Mouse (Mus musculus): Measurements from ENCODE around the gene Sdhaf2.
"Not testable (repeated sequence)": the region's sequence is repeated elsewhere in the genome, so short reads cannot be mapped to it uniquely, and the experiment has no call there.

The Sdhaf2 gene

DNA sequence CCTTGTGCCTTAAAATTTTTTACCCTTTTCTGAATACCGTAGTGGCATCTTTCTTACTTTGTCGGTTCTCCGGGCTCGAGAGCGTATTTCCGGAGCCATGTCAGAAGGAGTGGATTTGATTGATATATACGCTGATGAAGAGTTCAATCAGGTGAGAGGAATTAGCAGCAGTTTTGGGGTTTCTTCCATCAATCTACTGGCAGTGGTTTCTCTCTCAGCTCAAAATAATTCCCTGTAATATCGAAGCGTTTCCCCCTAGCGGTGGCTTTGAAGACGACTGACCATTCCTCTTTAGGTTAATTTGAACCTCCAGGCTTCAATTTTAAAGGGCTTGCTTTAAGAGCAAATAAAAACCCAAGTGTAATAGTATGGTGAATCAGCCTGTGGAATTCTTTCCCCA is at the start of gene Sdhaf2:
Sdhaf2 (minus strand) TSS at position 233 of the 400 bp plus-strand sequence.
- Histone ChIP-seq H3K4me3 (replicated peaks; ENCODE audit: low read length) (peak within 1 kb of the TSS; percentile 95), H3K9me3 (ENCODE audit: low read length) (no peaks in the 10 kb centered on the region), H3K36me3 (ENCODE audit: insufficient read depth, low read length) (peaks cover 47% of the 10 kb centered on the region), H3K27me3 (ENCODE audit: insufficient read depth, low read length) (no peaks in the 10 kb centered on the region), H3K4me1 (replicated peaks; ENCODE audit: low read depth, low read length) (peaks cover 31% of the 10 kb centered on the region)
- TF ChIP-seq CTCF (conservative IDR thresholded peaks at IDR 0.05; ENCODE audit: low read length) = peak; percentile 72
- TF ChIP-seq POU5F1 (IDR thresholded peaks at IDR 0.05; ENCODE audit: borderline replicate concordance, low read length) = no peak

DNA sequence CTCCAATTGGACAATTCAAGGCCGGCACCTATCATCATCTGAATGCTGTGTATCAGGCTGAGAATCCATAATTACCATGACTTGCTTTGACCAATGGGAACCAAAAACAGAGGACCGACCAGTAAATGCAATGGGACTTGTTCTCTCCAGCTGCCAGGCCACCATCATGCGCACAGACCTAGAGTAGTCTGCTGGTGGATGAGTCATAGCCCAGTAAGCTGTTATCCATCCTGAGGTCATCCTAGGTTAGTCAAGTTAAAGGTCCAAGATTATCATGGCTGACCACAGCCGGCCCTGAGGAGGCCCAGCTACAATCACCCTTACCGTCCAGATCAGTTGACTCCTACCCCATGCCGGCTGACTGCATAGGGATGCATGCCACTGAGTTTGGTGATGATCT is 43.7 kb upstream of the Sdhaf2 start:
- Histone ChIP-seq H3K36me3 (ENCODE audit: insufficient read depth, low read length) (peaks cover 75% of the 10 kb centered on the region), H3K27me3 (ENCODE audit: insufficient read depth, low read length) (no peaks in the 10 kb centered on the region), H3K9me3 (ENCODE audit: low read length) (peaks cover 40% of the 10 kb centered on the region), H3K4me3 (replicated peaks; ENCODE audit: low read length) (no peak overlapping the region), H3K4me1 (replicated peaks; ENCODE audit: low read depth, low read length) (no peaks in the 10 kb centered on the region)
- TF ChIP-seq CTCF (conservative IDR thresholded peaks at IDR 0.05; ENCODE audit: low read length) (no peak), POU5F1 (IDR thresholded peaks at IDR 0.05; ENCODE audit: borderline replicate concordance, low read length) (no peak), NANOG (IDR thresholded peaks at IDR 0.05; ENCODE audit: borderline replicate concordance, low read length) (no peak)

GRCm38 (mm10) chr19:10565217-10565616 is 39.3 kb upstream of the Sdhaf2 start:
- H3K9me3 ChIP-seq (ENCODE audit: low read length) = peaks cover 40% of the 10 kb centered on the region
- TF ChIP-seq NANOG (IDR thresholded peaks at IDR 0.05; ENCODE audit: borderline replicate concordance, low read length) (no peak), CTCF (conservative IDR thresholded peaks at IDR 0.05; ENCODE audit: low read length) (no peak), POU5F1 (IDR thresholded peaks at IDR 0.05; ENCODE audit: borderline replicate concordance, low read length) (no peak)
- H3K4me3 ChIP-seq (replicated peaks; ENCODE audit: low read length) = no peak overlapping the region
- H3K36me3 ChIP-seq (ENCODE audit: insufficient read depth, low read length) = peaks cover 31% of the 10 kb centered on the region
- H3K4me1 ChIP-seq (replicated peaks; ENCODE audit: low read depth, low read length) = no peaks in the 10 kb centered on the region
- H3K27me3 ChIP-seq (ENCODE audit: insufficient read depth, low read length) = no peaks in the 10 kb centered on the region

DNA sequence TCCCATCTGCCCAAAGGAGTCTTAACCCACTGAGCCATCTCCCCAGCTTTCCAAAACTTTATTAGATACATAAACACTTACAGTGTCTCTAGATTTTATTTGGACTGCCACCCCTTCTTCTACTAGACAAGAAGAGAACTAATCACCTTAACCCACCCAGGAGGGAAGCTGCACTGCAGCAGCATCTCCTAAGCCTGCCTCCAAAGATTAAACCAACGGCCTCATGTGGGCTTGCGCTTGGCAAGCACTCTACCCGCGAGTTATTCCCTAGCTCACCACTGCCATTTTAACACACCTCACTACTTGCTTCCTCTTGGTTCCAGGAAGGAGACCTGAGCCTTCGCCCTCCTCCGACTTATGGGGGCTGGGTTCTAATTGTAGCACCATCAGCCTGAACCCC is 38.3 kb upstream of the Sdhaf2 start:
- H3K36me3 ChIP-seq (ENCODE audit: insufficient read depth, low read length) = peaks cover 21% of the 10 kb centered on the region
- H3K27me3 ChIP-seq (ENCODE audit: insufficient read depth, low read length) = no peaks in the 10 kb centered on the region
- peaks cover 35% of the 10 kb centered on the region for H3K9me3 ChIP-seq (ENCODE audit: low read length)
- H3K4me3 ChIP-seq (replicated peaks; ENCODE audit: low read length) = no peak overlapping the region
- H3K4me1 ChIP-seq (replicated peaks; ENCODE audit: low read depth, low read length) = no peaks in the 10 kb centered on the region
- no peak for TF ChIP-seq NANOG (IDR thresholded peaks at IDR 0.05; ENCODE audit: borderline replicate concordance, low read length)

DNA sequence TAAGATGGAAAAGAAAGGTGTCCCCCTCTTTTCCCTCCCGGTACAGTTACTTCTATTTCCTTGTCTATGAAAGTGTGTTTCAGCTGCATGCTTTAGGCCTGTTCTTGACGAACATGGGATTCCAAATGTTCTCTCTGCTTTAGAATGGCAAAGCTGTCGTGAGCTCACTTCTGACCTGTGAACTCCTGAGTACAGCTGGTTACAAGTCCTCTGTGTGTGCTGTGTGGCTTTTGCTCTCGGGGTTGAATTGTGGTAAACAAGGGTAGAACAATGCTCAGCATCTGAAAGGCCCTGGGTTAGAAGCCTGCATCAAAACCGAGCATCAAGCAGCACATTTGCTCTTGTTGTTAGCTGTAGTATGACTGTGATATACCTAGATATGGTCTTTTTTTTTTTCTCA is 36.4 kb upstream of the Sdhaf2 start:
- Histone ChIP-seq H3K36me3 (ENCODE audit: insufficient read depth, low read length) (peaks cover 3% of the 10 kb centered on the region; the same call in 1 of the 2 replicates), H3K4me1 (replicated peaks; ENCODE audit: low read depth, low read length) (no peaks in the 10 kb centered on the region)
- TF ChIP-seq NANOG (IDR thresholded peaks at IDR 0.05; ENCODE audit: borderline replicate concordance, low read length) (no peak), CTCF (conservative IDR thresholded peaks at IDR 0.05; ENCODE audit: low read length) (no peak)

DNA sequence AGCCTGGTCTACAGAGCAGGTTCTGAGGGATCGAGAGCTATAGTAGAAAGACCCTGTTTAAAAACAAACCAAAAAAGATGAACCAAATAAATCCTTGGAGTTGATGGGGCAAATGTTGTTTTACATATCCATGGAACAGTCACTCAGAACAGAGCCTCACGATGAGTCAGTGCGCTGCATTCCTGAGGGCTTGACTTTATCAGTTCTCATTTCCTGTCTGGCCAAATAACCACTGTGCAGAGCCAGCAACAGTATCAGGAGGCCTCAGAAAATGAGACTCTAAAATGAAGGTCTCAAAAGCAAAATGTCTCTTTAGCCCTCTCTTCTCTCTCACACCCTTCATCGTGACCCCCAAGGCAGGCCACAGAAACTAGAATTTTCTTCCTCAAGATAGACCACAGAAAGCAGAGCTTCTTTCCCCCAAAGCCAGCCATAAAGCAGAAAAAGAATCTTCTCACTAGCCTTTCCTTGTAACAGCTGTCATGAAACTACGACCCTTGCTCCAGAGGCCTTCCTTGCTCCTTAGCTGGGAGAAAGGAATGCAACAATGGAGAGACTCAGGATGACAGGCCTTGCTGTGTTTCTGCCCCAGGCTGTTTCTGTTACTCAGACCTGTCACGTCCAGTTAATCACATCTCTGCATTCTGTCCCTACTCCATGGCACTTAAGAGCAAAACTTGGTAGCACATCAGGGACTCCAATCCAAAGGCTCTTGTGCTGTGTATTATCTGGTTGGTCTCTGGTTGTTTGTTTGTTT is 35.8 kb upstream of the Sdhaf2 start:
- Histone ChIP-seq H3K9me3 (ENCODE audit: low read length) (peaks cover 10% of the 10 kb centered on the region), H3K27me3 (ENCODE audit: insufficient read depth, low read length) (no peaks in the 10 kb centered on the region), H3K4me3 (replicated peaks; ENCODE audit: low read length) (no peak overlapping the region), H3K4me1 (replicated peaks; ENCODE audit: low read depth, low read length) (peaks cover 4% of the 10 kb centered on the region), H3K36me3 (ENCODE audit: insufficient read depth, low read length) (peaks cover 3% of the 10 kb centered on the region; the same call in 1 of the 2 replicates)
- no peak for TF ChIP-seq POU5F1 (IDR thresholded peaks at IDR 0.05; ENCODE audit: borderline replicate concordance, low read length)

More for the DNA sequence above, 36.4 kb upstream of the Sdhaf2 start:
- Histone ChIP-seq H3K27me3 (ENCODE audit: insufficient read depth, low read length) (no peaks in the 10 kb centered on the region), H3K4me3 (replicated peaks; ENCODE audit: low read length) (no peak overlapping the region), H3K9me3 (ENCODE audit: low read length) (peaks cover 16% of the 10 kb centered on the region)

- H3K4me1 ChIP-seq (replicated peaks; ENCODE audit: low read depth, low read length) = peaks cover 16% of the 10 kb centered on the region
- TF ChIP-seq CTCF (conservative IDR thresholded peaks at IDR 0.05; ENCODE audit: low read length) (no peak; the same call in 1 of the 2 replicates), POU5F1 (IDR thresholded peaks at IDR 0.05; ENCODE audit: borderline replicate concordance, low read length) (no peak), NANOG (IDR thresholded peaks at IDR 0.05; ENCODE audit: borderline replicate concordance, low read length) (no peak)
- no peaks in the 10 kb centered on the region for H3K36me3 ChIP-seq (ENCODE audit: insufficient read depth, low read length)
- H3K9me3 ChIP-seq (ENCODE audit: low read length) = no peaks in the 10 kb centered on the region
- H3K27me3 ChIP-seq (ENCODE audit: insufficient read depth, low read length) = no peaks in the 10 kb centered on the region
- no peak overlapping the region for H3K4me3 ChIP-seq (replicated peaks; ENCODE audit: low read length)
These were observed 34.2 kb upstream of the Sdhaf2 start for GRCm38 (mm10) chr19:10560108-10560507.

GRCm38 (mm10) chr19:10557837-10558375 is 32.0 kb upstream of the Sdhaf2 start:
- not testable (repeated sequence) for H3K27me3 ChIP-seq (ENCODE audit: insufficient read depth, low read length); H3K4me3 ChIP-seq (replicated peaks; ENCODE audit: low read length); H3K36me3 ChIP-seq (ENCODE audit: insufficient read depth, low read length); H3K9me3 ChIP-seq (ENCODE audit: low read length)
- peak; percentile 21; the same call in 1 of the 2 replicates for TF ChIP-seq CTCF (conservative IDR thresholded peaks at IDR 0.05; ENCODE audit: low read length)
- peaks cover 29% of the 10 kb centered on the region for H3K4me1 ChIP-seq (replicated peaks; ENCODE audit: low read depth, low read length)

DNA sequence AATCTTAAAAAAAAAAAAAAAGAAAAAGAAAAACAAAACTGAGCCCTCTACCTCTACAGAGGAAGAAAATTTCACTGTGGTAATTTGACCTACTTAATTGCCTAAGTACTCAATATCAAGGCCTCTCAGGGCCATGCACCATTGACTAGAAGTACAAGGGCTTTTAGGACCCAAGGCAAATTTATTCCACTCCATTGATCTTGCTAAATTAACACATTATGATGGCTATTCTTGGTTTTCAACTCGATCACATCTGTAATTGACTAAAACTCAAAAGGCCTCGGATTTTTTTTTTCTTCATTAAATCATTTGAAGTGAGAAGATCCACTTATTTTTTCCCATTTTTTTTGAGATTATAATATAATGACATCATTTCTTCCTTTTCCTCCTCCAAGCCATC is 31.5 kb upstream of the Sdhaf2 start:
- no peaks in the 10 kb centered on the region for H3K9me3 ChIP-seq (ENCODE audit: low read length)
- H3K4me3 ChIP-seq (replicated peaks; ENCODE audit: low read length) = no peak overlapping the region
- TF ChIP-seq POU5F1 (IDR thresholded peaks at IDR 0.05; ENCODE audit: borderline replicate concordance, low read length) = no peak
- TF ChIP-seq CTCF (conservative IDR thresholded peaks at IDR 0.05; ENCODE audit: low read length) = no peak
- peak; percentile 51; the same call in 1 of the 2 replicates for TF ChIP-seq NANOG (IDR thresholded peaks at IDR 0.05; ENCODE audit: borderline replicate concordance, low read length)
- H3K27me3 ChIP-seq (ENCODE audit: insufficient read depth, low read length) = no peaks in the 10 kb centered on the region
- H3K36me3 ChIP-seq (ENCODE audit: insufficient read depth, low read length) = peaks cover 11% of the 10 kb centered on the region
- H3K4me1 ChIP-seq (replicated peaks; ENCODE audit: low read depth, low read length) = peaks cover 29% of the 10 kb centered on the region
